Mouse (Mus musculus) lung, postnatal 14 days (tissue): ENCODE measurements at regions not wholly inside any gene's neighbourhood (a gene's known extent, or its start where the extent isn't known, plus 50 kb on each side); places are given as distances from the start of the nearest gene placed in this dataset.
A peak's percentile ranks its signal among the peaks of the same experiment; 100 is the strongest.

Source experiments
- DNase-seq: peaks from one replicate; pipeline ENCODE4 v3.0.0; 2021

- DNase-seq, result no peak
Observed at GRCm38 (mm10) chr1:138771307-138772011, 76.9 kb downstream of the Lhx9 start.

- peak; percentile 9 for DNase-seq
Observed at GRCm38 (mm10) chr1:138762876-138763275, 85.5 kb downstream of the Lhx9 start.

GRCm38 (mm10) chr1:138757777-138758176 lies 90.6 kb downstream of the Lhx9 start:
- DNase-seq, result no peak

- DNase-seq, result no peak
Observed at GRCm38 (mm10) chr1:138733308-138733707, 113.4 kb upstream of the Nek7 start.

- no peak for DNase-seq
Observed at GRCm38 (mm10) chr1:138731008-138731407, 111.1 kb upstream of the Nek7 start.

GRCm38 (mm10) chr1:138729089-138729699 lies 109.3 kb upstream of the Nek7 start:
- no peak for DNase-seq

GRCm38 (mm10) chr1:138720728-138721127 lies 100.8 kb upstream of the Nek7 start:
- DNase-seq, result no peak

GRCm38 (mm10) chr1:138719297-138719696 lies 99.4 kb upstream of the Nek7 start:
- no peak for DNase-seq

- no peak for DNase-seq
Observed at GRCm38 (mm10) chr1:138716991-138717390, 97.0 kb upstream of the Nek7 start.

- DNase-seq, result no peak
Observed at GRCm38 (mm10) chr1:138715162-138715561, 95.2 kb upstream of the Nek7 start.

GRCm38 (mm10) chr1:138709229-138709608 lies 89.3 kb upstream of the Nek7 start:
- DNase-seq, result no peak

GRCm38 (mm10) chr1:138708507-138709228 lies 88.7 kb upstream of the Nek7 start:
- DNase-seq, result no peak

- DNase-seq, result no peak
Observed at GRCm38 (mm10) chr1:138707913-138708312, 88.0 kb upstream of the Nek7 start.

GRCm38 (mm10) chr1:138703291-138703690 lies 83.3 kb upstream of the Nek7 start:
- DNase-seq, result no peak

GRCm38 (mm10) chr1:138689234-138689633 lies 69.3 kb upstream of the Nek7 start:
- no peak for DNase-seq

- no peak for DNase-seq
Observed at GRCm38 (mm10) chr1:138686746-138687145, 66.8 kb upstream of the Nek7 start.

- no peak for DNase-seq
Observed at GRCm38 (mm10) chr1:138683711-138684110, 63.8 kb upstream of the Nek7 start.

GRCm38 (mm10) chr1:138681970-138682369 lies 62.0 kb upstream of the Nek7 start:
- DNase-seq, result no peak

- DNase-seq, result no peak
Observed at GRCm38 (mm10) chr1:138674199-138674598, 54.3 kb upstream of the Nek7 start.
